Mouse (Mus musculus) CH12.LX (cell line): ENCODE measurements around the gene Thsd4.

Experiments
- CTCF ChIP-seq, 2 experiments: IDR thresholded peaks in 1 of 2; conservative IDR thresholded peaks in 1 of 2; 2 replicates each; pipeline ENCODE4 v1.5.1; 2011 to 2012; ENCODE audit warnings: low read depth in 2 of 2, low read length in 2 of 2, improper control_type of control experiment in 1 of 2, inconsistent platforms in 1 of 2, mild to moderate bottlenecking in 1 of 2, moderate library complexity in 1 of 2
- E2F4 ChIP-seq: IDR thresholded peaks from 2 replicates; pipeline ENCODE4 v1.6.1; 2011; ENCODE audit warnings: low read depth, low read length, improper control_type of control experiment; ENCODE audit not compliant: insufficient replicate concordance
- KAT2A ChIP-seq: IDR thresholded peaks from 2 replicates; pipeline ENCODE4 v1.6.1; 2012; ENCODE audit warnings: low read length, improper control_type of control experiment, inconsistent platforms; ENCODE audit not compliant: insufficient replicate concordance
- MAFK ChIP-seq: IDR thresholded peaks from 2 replicates; pipeline ENCODE4 v1.6.1; 2011; ENCODE audit warnings: low read length, improper control_type of control experiment; ENCODE audit not compliant: insufficient replicate concordance
- POLR2A ChIP-seq: IDR thresholded peaks from 2 replicates; pipeline ENCODE4 v1.6.1; 2011; ENCODE audit warnings: low read depth, mild to moderate bottlenecking, improper control_type of control experiment, low read length
- UBTF ChIP-seq: IDR thresholded peaks from 2 replicates; pipeline ENCODE4 v1.6.1; 2012; ENCODE audit warnings: low read depth, mild to moderate bottlenecking, inconsistent platforms, low read length, improper control_type of control experiment, moderate library complexity
- ZKSCAN1 ChIP-seq: IDR thresholded peaks from 2 replicates; pipeline ENCODE4 v1.6.1; 2012; ENCODE audit warnings: low read depth, inconsistent platforms, low read length, improper control_type of control experiment, borderline replicate concordance

DNA sequence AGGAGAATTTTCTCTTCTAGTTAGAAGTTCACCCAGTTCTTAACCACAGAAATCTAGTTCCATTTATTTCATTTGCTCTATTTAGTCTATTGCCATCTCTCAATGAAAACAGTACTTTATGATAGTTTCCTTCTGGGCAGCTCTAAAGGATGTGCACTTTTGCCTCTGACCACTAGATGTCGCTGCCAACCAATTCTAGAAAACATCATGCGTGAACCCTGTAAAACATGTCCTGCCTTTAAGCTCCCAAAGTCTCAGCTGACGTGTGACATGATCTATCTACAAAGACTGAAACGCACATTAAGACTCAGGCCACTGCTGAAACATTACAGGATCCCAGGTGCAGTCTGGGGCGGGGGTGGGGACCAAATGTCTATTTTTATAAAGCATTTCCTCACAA, 276.9 kb downstream of the Thsd4 start:
- no peak for TF ChIP-seq UBTF
- no peak for TF ChIP-seq MAFK
- TF ChIP-seq E2F4, result no peak
- TF ChIP-seq CTCF (conservative IDR thresholded peaks at IDR 0.05 in 1 of 2, IDR thresholded peaks at IDR 0.05 in 1 of 2; ENCODE audit: low read depth in 2 of 2, low read length in 2 of 2), result peak; percentile 91 to 93
- TF ChIP-seq POLR2A, result no peak
- TF ChIP-seq KAT2A, result no peak
- TF ChIP-seq ZKSCAN1, result no peak
